Mouse (Mus musculus) C2C12 (cell line): ENCODE measurements around the gene Atp6v1g1.
A peak's percentile ranks its signal among the peaks of the same experiment; 100 is the strongest.

ENCODE experiments used
- CTCF ChIP-seq: IDR thresholded peaks from one replicate; pipeline ENCODE4 v1.5.1; 2011; ENCODE audit not compliant: control insufficient read depth, insufficient read depth, insufficient read length
- MAX ChIP-seq: IDR thresholded peaks from one replicate; pipeline ENCODE4 v1.6.1; 2011; ENCODE audit warnings: mild to moderate bottlenecking, control low read depth
- MYOG ChIP-seq: IDR thresholded peaks from one replicate; pipeline ENCODE4 v1.6.1; 2011; ENCODE audit not compliant: control insufficient read depth, insufficient read length; ENCODE audit errors: extremely low read depth
- USF1 ChIP-seq: IDR thresholded peaks from one replicate; pipeline ENCODE4 v1.6.1; 2011; ENCODE audit warnings: low read depth, mild to moderate bottlenecking, control low read depth, moderate library complexity

GRCm38 (mm10) chr4:63560079-63560478 lies 15.5 kb downstream of the Atp6v1g1 start:
- TF ChIP-seq CTCF (peak; percentile 73), MAX (no peak), MYOG (no peak), USF1 (no peak)
